Mouse (Mus musculus) cortical plate, adult 2 months (tissue): ENCODE data around the gene Tmem56. TPM values are rescaled to one million over a fixed set of nuclear protein-coding genes. Genes with fewer than 3 reads are reported as not detected.

Experiments used
- H3K27ac ChIP-seq: fragments of 200-500 bp; 2 replicates; pipeline ENCODE4 v1.5.1; 2012; ENCODE audit warnings: low read length, control low read depth, inconsistent platforms; ENCODE audit not compliant: insufficient read depth
- H3K4me1 ChIP-seq: fragments of 200-500 bp; 2 replicates; pipeline ENCODE4 v1.6.1; 2011; ENCODE audit warnings: low read length; ENCODE audit not compliant: control insufficient read depth, insufficient read depth
- H3K4me3 ChIP-seq: fragments of 200-500 bp; 2 replicates; pipeline ENCODE4 v1.5.1; 2011; ENCODE audit warnings: mild to moderate bottlenecking, low read length, control low read depth; ENCODE audit not compliant: insufficient read depth
- CTCF ChIP-seq: fragments of 200-500 bp; IDR thresholded peaks from 2 replicates; pipeline ENCODE4 v1.5.1; 2011; ENCODE audit warnings: mild to moderate bottlenecking, control low read depth, low read length; ENCODE audit not compliant: insufficient read depth; ENCODE audit errors: extremely low read depth
- POLR2A ChIP-seq: fragments of 200-500 bp; IDR thresholded peaks from 2 replicates; pipeline ENCODE4 v1.6.1; 2011; ENCODE audit warnings: mild to moderate bottlenecking, low read length, control low read depth; ENCODE audit not compliant: insufficient read depth; ENCODE audit errors: extremely low read depth
- polyA plus RNA-seq: library from polyadenylated mRNA; depleted of rRNA; stranded (reverse); fragments of >200 nt; gene quantifications from 2 replicates; pipeline ENCODE4 v1.2.3, GENCODE M21; 2012; rRNA removed

The Tmem56 gene
- 23.3 and 25.2 TPM in 2 replicates for polyA plus RNA-seq

DNA sequence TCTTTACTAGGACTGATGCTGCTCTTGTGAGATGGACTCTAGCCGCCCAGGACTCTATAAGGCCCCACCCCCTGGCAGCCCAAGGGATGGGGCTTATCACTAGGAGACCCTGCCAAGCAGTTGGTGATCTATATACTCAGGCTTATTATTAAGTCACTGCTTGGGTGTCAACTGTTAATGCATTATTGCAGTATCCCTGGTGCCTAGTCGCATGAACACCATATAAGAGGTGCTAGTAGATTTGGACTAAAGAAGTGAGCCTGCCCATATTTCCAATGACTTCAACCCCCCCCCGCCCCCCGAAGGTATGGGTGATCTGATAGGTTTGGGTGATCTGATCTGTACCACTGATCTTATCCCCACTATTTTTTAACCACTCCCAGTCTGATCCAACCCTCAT lies at the start of gene Tmem56:
Gene Tmem56, minus strand, starts transcription at position 101 of the 400 bp plus-strand sequence.
- H3K4me3 ChIP-seq: no peak within 1 kb of the TSS
- H3K4me1 ChIP-seq: no peaks in the 10 kb centered on the region
- no peak within 1 kb of the TSS for H3K27ac ChIP-seq
- no peak for TF ChIP-seq CTCF
- TF ChIP-seq POLR2A: no peak

- Histone ChIP-seq H3K27ac (no peak overlapping the region), H3K4me1 (0 out of 2 replicates have a peak, but pooled peaks cover 2% of the 10 kb centered on the region), H3K4me3 (no peak overlapping the region)
- TF ChIP-seq CTCF: no peak
- no peak for TF ChIP-seq POLR2A
These were observed 47.3 kb upstream of the Tmem56 start for GRCm38 (mm10) chr3:121330244-121330646.

DNA sequence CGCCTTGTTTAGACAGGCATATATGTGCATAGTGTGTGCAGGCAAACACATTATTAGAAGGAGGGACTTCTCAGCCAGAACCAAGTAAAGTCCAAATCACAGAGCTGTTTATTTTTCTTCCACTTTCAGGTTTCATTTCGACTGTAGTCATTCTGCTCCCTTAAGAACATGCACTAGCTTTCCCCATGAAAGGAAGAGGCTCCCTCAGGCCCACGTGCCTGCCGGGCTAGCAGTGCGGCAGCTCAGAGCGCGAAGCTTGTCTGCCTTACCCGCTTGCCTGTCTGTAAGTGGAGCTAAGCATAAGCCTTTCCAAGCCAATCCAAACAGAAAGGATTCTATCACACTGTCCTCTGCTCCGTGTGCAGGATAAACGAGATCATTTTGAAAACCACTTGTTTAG lies 46.7 kb upstream of the Tmem56 start:
- no peak overlapping the region for H3K4me3 ChIP-seq
- no peak overlapping the region for H3K27ac ChIP-seq
- TF ChIP-seq CTCF: no peak
- no peak for TF ChIP-seq POLR2A
- 0 out of 2 replicates have a peak, but pooled peaks cover 2% of the 10 kb centered on the region for H3K4me1 ChIP-seq

DNA sequence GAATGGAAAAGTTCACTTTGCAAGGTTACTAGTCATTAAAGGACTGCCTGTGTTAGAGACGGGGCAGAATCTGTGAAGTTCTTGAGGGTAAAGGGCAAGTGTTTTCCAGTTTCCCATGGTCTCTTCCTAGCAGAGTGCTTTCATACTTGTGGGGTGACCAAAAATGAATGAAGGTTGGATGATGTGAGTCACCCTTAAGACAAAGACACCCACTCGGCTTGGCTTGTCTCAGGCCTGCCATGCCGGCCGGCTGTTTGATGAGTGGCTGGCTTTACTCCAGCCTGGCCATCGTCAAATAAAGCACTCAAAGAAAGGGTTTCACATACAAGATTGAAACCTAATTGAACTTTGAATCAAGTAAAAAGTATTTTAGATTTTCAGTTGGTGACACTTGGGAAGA lies 44.5 kb upstream of the Tmem56 start:
- H3K4me1 ChIP-seq: 0 out of 2 replicates have a peak, but pooled peaks cover 2% of the 10 kb centered on the region
- no peak for TF ChIP-seq POLR2A
- no peak for TF ChIP-seq CTCF
- H3K4me3 ChIP-seq: no peak overlapping the region
- no peak overlapping the region for H3K27ac ChIP-seq

DNA sequence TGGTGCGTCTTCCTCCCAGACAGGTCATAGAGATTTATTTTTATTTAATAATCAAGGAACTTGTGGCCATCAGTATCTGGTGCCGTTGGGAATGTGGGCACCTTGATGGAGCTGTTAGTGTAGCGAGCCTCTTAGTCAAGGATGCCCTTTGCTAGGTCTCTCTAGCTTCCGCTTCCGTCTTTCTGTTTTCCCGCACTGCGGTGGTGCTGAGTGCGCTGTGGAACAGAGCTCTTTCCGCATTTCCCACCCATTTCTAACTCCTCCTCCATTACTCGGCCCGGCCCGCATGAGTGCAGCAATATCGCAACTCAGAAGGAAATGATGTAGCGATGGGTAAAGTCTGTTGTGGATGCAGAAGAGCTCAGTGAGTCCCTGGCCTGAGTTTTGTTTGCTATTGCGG lies 40.5 kb upstream of the Tmem56 start:
- Histone ChIP-seq H3K4me1 (no peaks in the 10 kb centered on the region), H3K4me3 (no peak overlapping the region), H3K27ac (no peak overlapping the region)
- TF ChIP-seq CTCF: no peak
- no peak for TF ChIP-seq POLR2A

DNA sequence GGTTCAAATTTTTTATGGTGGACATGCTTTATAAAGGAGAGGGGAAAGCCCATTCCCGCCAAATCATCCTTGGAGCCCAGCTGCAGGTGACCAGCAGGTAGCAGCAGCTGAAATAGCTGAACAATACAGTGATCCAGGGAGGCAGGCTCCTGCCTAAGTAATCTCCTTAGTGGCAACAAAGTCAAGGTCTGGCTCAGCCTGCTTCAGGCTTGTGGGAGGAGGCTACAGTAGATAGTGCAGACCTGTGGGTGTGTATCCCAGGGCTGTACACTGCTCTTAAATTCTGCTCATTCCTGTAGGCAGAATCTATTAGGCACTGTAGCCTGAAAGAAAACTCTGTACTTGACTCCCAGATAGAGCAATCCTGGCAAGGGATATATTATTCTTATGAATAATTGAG lies 38.0 kb upstream of the Tmem56 start:
- Histone ChIP-seq H3K27ac (no peak overlapping the region), H3K4me3 (no peak overlapping the region), H3K4me1 (no peaks in the 10 kb centered on the region)
- TF ChIP-seq POLR2A: no peak
- no peak for TF ChIP-seq CTCF

- TF ChIP-seq CTCF (no peak), POLR2A (no peak)
- no peak overlapping the region for H3K27ac ChIP-seq
- no peak overlapping the region for H3K4me3 ChIP-seq
- no peaks in the 10 kb centered on the region for H3K4me1 ChIP-seq
These were observed 37.0 kb upstream of the Tmem56 start for GRCm38 (mm10) chr3:121319906-121320305.

GRCm38 (mm10) chr3:121315498-121315897 lies 32.6 kb upstream of the Tmem56 start:
- TF ChIP-seq CTCF (no peak), POLR2A (no peak)
- H3K4me3 ChIP-seq: no peak overlapping the region
- H3K27ac ChIP-seq: no peak overlapping the region
- no peaks in the 10 kb centered on the region for H3K4me1 ChIP-seq

- H3K4me1 ChIP-seq: no peaks in the 10 kb centered on the region
- no peak overlapping the region for H3K27ac ChIP-seq
- no peak overlapping the region for H3K4me3 ChIP-seq
- TF ChIP-seq CTCF (no peak), POLR2A (no peak)
These were observed 31.3 kb upstream of the Tmem56 start for GRCm38 (mm10) chr3:121314149-121314548.

GRCm38 (mm10) chr3:121312979-121313378 lies 30.1 kb upstream of the Tmem56 start:
- no peaks in the 10 kb centered on the region for H3K4me1 ChIP-seq
- no peak overlapping the region for H3K4me3 ChIP-seq
- H3K27ac ChIP-seq: no peak overlapping the region
- TF ChIP-seq POLR2A (no peak), CTCF (no peak)
